Mouse (Mus musculus) liver, embryonic 15.5 days (tissue): ENCODE results near the gene Rhot1. TPM values are rescaled to one million over a fixed set of nuclear protein-coding genes. Genes with fewer than 3 reads are reported as not detected.

Experiments
- ATAC-seq: fragments of 200-750 bp; cut with Nextera tagmentation; 2 replicates; pipeline ENCODE4 v1.8.0; 2017; ENCODE audit warnings: moderate number of reproducible peaks, mild to moderate bottlenecking, moderate library complexity; ENCODE audit not compliant: insufficient read depth
- H3K27ac ChIP-seq: fragments of 300-500 bp; sonication (generic); replicated peaks from 2 replicates; pipeline ENCODE4 v1.5.1; 2015; ENCODE audit warnings: mild to moderate bottlenecking, inconsistent platforms
- H3K27me3 ChIP-seq: fragments of 300-500 bp; sonication (generic); 2 replicates; pipeline ENCODE4 v1.6.1; 2015; ENCODE audit warnings: mild to moderate bottlenecking, inconsistent platforms
- H3K36me3 ChIP-seq: fragments of 300-500 bp; sonication (generic); replicated peaks from 2 replicates; pipeline ENCODE4 v1.6.1; 2015; ENCODE audit warnings: moderate library complexity, mild to moderate bottlenecking, inconsistent platforms
- H3K4me1 ChIP-seq: fragments of 300-500 bp; sonication (generic); replicated peaks from 2 replicates; pipeline ENCODE4 v1.6.1; 2015; ENCODE audit warnings: inconsistent platforms
- H3K4me2 ChIP-seq: fragments of 300-500 bp; sonication (generic); 2 replicates; pipeline ENCODE4 v1.6.1; 2015; ENCODE audit warnings: moderate library complexity, mild to moderate bottlenecking, inconsistent platforms
- H3K4me3 ChIP-seq: fragments of 300-500 bp; sonication (generic); replicated peaks from 2 replicates; pipeline ENCODE4 v1.5.1; 2015; ENCODE audit warnings: mild to moderate bottlenecking, inconsistent platforms
- H3K9ac ChIP-seq: fragments of 300-500 bp; sonication (generic); 2 replicates; pipeline ENCODE4 v1.6.1; 2015; ENCODE audit warnings: moderate library complexity, mild to moderate bottlenecking, inconsistent platforms
- H3K9me3 ChIP-seq: fragments of 300-500 bp; sonication (generic); replicated peaks from 2 replicates; pipeline ENCODE4 v1.6.1; 2016; ENCODE audit warnings: inconsistent platforms
- WGBS: fragments of 180-500 bp; shearing (Covaris S2); methylation state at CpG from one replicate; pipeline ENCODE4 v1.1.7; 2015; ENCODE audit warnings: mixed read lengths; ENCODE audit not compliant: insufficient replicate concordance; 5-methylcytosine and 5-hydroxymethylcytosine counted together
- polyA plus RNA-seq: library from polyadenylated mRNA; unstranded; fragments of >200 nt; fragmentation: Nextera tagmentation; extraction: Ambion mirVana; gene quantifications from 2 replicates; pipeline ENCODE4 v1.2.1, GENCODE M21; 2015

Rhot1 gene
- polyA plus RNA-seq, 1 experiment from 2014 or later, result 21.5 TPM

DNA sequence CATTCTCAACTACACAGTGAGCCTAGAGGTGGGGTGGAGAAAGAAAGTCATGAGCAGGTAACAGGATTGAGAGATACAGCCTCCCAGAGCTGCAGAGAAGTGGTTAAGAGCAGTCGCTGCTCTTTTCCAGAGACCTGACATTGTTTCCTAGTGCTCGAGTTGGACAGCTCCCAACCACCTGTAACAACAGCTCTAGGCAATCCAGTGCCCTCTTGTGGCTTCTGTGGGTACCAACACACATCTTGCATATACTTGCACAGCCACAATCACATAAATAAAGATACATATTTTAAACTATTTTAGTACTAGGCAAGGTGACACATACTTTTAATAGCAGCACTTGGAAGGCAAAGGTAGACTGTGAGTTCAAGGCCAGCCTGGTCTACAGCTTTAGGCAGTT lies 82.2 kb downstream of the Rhot1 start:
- ATAC-seq, result no peak
- Histone ChIP-seq H3K4me2 (no peak overlapping the region), H3K9me3 (no peaks in the 10 kb centered on the region), H3K27me3 (peaks cover 37% of the 10 kb centered on the region), H3K4me3 (no peak overlapping the region), H3K27ac (no peak overlapping the region), H3K36me3 (no peaks in the 10 kb centered on the region), H3K9ac (no peak overlapping the region), H3K4me1 (no peaks in the 10 kb centered on the region)
- 59% methylated on average over 2 of the region's 2 CpGs for WGBS

DNA sequence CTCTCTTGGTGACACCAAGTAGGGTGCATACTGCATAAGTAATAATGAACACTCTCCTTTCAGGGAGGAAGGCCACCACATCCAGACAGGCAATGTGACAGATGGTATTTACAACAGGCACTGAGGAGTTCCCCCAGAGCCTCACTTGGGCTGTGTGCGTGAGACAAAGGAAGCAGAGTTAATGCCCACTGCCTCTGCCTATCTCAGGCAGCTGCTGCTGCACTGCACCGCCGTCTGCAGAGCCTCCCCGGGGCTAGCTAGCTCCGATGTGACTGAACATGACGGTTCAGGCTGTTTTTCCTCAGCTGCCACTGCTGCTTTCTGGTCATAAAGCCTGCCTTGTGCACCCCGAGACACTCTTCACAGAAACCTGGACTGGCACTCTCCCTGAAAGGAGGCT lies 83.6 kb downstream of the Rhot1 start:
- 48% methylated on average over 7 of the region's 7 CpGs for WGBS
- Histone ChIP-seq H3K27me3 (peaks cover 50% of the 10 kb centered on the region), H3K27ac (no peak overlapping the region), H3K4me1 (no peaks in the 10 kb centered on the region), H3K9me3 (no peaks in the 10 kb centered on the region), H3K4me3 (no peak overlapping the region), H3K4me2 (no peak overlapping the region), H3K36me3 (no peaks in the 10 kb centered on the region), H3K9ac (no peak overlapping the region)
- ATAC-seq, result no peak

DNA sequence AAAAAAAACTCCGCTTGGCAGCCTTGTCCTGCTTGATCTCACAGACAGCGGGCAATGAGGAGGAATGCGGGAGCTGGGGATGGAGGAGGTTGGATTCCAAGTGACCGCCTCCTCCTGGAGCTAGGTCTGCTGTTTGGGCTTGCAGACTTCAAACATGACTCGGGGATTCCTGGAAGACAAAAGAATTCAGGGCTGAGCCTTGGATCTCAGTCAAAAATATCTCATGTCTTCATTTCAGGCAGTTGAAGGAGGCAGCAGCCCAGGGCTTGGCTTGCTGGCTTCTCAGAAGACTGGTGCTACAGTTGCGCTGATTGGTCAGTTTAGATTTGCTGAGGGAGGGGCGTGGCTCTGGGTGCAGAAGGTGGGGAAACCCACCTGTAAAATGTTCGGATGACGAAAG lies 86.2 kb downstream of the Rhot1 start:
- H3K4me3 ChIP-seq, result no peak overlapping the region
- H3K4me2 ChIP-seq, result no peak overlapping the region
- no peak for ATAC-seq
- no peaks in the 10 kb centered on the region for H3K36me3 ChIP-seq
- no peaks in the 10 kb centered on the region for H3K4me1 ChIP-seq
- no peaks in the 10 kb centered on the region for H3K9me3 ChIP-seq
- H3K27me3 ChIP-seq, result peaks cover 65% of the 10 kb centered on the region
- H3K9ac ChIP-seq, result no peak overlapping the region
- 23% methylated on average over 9 of the region's 9 CpGs for WGBS
- no peak overlapping the region for H3K27ac ChIP-seq

DNA sequence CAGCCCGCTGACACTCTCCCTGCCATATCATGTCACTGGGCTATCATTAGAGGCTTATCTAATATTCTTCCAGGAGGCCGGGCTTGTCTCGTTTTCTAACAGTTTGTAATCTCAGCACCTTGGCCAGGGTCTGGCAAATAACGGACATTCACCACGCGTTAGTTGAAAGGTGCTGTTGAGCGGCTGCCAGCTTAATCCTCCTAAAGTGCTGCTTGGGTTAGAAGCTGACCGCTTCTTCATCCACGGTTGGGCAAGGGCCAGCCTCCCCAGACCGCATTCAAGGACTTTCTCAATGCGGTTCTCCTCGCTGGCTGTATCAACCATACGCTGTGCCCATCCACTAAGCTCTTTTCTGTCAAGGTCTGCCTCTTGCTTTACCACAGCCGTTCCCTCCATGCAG lies 87.0 kb downstream of the Rhot1 start:
- peaks cover 66% of the 10 kb centered on the region for H3K27me3 ChIP-seq
- 22% methylated on average over 14 of the region's 14 CpGs for WGBS

DNA sequence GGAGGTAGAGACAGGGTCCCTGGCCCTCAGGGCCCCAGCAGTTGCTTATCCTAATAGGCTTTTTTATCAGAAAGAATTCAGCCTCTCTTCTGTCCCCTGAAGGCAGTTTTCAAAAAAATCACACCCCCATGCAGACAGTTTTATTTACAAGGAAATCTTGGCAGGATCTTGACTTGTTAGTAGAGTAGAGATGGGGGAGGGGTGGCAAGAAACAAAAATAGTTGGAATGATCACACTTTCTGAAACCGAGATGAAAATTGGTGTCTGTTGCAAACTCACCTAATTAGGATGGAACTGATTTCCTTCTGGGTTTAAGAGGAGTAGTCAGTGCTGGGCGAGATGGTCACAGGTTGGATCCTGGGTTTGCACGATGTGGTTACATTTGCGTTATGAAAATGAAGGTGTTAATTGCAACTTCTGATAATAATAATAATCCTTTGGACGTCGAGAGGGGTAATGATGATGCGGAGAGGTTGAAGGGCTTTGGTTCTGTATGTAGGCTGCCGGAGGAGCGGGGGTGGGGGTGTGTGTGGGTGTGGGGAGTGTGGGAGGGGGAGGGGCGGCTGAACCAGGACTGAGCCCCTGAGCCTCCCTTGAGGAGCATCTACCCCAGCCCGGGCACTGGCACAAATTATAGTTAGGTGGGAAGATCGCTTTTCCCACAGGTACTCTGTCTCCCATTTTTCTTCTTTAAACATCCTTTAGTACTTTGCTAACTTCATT lies 90.9 kb downstream of the Rhot1 start:
- H3K4me2 ChIP-seq, result no peak overlapping the region

More for the DNA sequence above, 87.0 kb downstream of the Rhot1 start:
- no peak overlapping the region for H3K9ac ChIP-seq
- H3K9me3 ChIP-seq, result no peaks in the 10 kb centered on the region
- H3K27ac ChIP-seq, result no peak overlapping the region
- no peak for ATAC-seq
- no peak overlapping the region for H3K4me2 ChIP-seq
- H3K4me3 ChIP-seq, result no peak overlapping the region
- H3K36me3 ChIP-seq, result no peaks in the 10 kb centered on the region
- H3K4me1 ChIP-seq, result 0 out of 2 replicates have a peak, but pooled peaks cover 2% of the 10 kb centered on the region

DNA sequence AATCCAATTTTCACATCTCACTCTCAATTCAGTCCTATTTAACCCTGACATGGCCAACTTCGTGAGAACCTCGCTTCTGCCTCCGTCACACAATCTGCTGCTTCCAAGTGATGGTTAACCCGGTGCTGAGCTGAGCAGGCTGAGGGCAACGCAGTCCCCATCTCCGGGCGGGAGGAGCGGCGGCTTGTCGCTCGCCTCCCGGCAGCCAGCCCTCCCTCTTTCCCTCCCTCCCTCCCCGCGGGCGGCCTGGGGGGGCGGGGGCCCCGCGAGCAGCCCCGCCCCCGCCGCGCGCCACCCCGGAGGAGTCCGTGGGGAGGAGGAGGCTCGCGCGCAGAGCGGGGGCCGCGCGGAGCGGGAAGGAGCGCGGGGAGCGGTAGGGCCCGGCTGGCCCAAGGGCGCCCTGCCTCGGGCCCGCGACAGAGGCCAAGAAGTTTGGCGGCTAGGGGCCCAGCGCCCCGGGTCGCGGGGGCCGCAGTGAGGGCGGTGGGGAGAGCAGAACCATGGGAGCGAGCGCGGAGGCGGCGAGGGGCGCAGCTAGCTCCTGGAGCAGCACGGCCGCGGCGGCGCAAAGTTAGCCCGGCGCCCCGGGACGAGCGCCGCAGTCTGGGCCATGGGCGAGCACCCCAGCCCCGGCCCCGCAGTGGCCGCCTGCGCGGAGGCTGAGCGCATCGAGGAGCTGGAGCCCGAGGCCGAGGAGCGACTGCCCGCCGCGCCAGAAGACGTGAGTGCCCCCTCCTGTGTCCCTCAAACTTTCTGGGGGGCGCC lies 91.9 kb downstream of the Rhot1 start, which contains the start of gene Rhbdl3:
Gene Rhbdl3, plus strand, starts transcription at position 362 of the 765 bp plus-strand sequence.
- Histone ChIP-seq H3K36me3 (no peaks in the 10 kb centered on the region), H3K4me2 (peak within 1 kb of the TSS; percentile 71), H3K27ac (no peak within 1 kb of the TSS), H3K4me1 (peaks cover 23% of the 10 kb centered on the region), H3K9ac (no peak within 1 kb of the TSS), H3K4me3 (peak within 1 kb of the TSS; percentile 50), H3K27me3 (peaks cover 78% of the 10 kb centered on the region), H3K9me3 (no peaks in the 10 kb centered on the region)
- under 1% methylated on average over 70 of the region's 81 CpGs for WGBS
- ATAC-seq, result no peak

More for the DNA sequence above, 90.9 kb downstream of the Rhot1 start:
- Histone ChIP-seq H3K4me1 (peaks cover 23% of the 10 kb centered on the region), H3K36me3 (no peaks in the 10 kb centered on the region), H3K4me3 (no peak overlapping the region), H3K27me3 (peaks cover 86% of the 10 kb centered on the region), H3K27ac (no peak overlapping the region), H3K9me3 (no peaks in the 10 kb centered on the region), H3K9ac (no peak overlapping the region)
- 8% methylated on average over 12 of the region's 12 CpGs for WGBS
- ATAC-seq, result no peak

DNA sequence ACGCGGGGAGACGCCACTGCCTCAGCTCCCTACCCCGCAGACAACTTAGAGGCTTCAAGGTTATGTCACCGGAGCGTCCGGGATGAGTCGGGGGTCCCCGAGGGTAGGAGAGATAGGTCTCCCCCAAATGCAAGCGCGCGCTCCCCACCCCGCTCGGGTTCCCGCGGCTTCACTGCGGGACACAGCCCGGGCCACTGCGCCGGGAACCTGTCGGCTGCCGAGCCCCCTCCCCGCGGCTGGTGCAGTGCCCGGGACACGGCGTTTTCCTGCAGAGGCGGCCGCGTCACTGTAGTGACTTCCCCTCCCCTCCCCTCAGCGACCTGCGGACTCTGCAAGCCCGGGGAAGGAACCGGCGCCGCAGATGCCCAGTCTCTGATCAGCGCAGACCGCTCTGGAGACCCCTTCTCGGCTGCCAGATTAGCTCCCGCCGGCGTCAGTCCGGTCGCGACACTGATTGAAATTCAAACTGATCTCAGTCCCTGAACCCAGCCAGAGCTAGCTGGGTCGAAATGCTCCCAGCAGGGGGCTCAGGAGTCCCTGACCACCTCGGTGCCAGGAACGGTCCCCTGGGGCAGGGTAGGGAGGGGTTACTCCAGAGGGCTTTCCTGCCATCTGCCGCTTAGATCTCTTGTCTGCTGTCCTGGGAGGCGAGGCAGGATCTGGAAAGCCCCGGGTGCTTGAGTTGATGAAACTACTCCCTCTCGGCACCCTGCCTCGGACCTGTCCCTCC lies 92.7 kb downstream of the Rhot1 start:
- under 1% methylated on average over 53 of the region's 53 CpGs for WGBS
- no peak for ATAC-seq
- H3K27me3 ChIP-seq, result peaks cover 70% of the 10 kb centered on the region

DNA sequence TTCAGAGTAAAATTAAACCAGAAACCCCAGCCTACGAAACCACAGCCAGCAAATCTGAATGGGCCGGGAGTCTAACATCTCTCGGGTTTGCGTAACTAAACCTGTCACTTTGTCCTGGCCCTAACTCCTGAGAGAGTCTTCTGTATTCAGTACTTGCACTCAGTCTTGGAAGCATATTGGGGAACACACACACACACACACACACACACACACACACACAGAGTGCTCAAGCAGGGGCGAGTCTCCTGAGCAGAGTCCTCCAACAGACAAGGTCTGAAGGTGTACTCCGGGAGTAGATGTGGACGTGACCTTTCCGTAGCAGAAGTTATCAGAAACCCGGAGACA lies 93.2 kb downstream of the Rhot1 start:
- no peaks in the 10 kb centered on the region for H3K9me3 ChIP-seq
- no peak overlapping the region for H3K4me3 ChIP-seq
- no peak for ATAC-seq
- no peak overlapping the region for H3K27ac ChIP-seq
- WGBS, result 3% methylated on average over 9 of the region's 9 CpGs
- peak overlapping the region; percentile 71 for H3K4me2 ChIP-seq
- H3K9ac ChIP-seq, result no peak overlapping the region
- peaks cover 23% of the 10 kb centered on the region for H3K4me1 ChIP-seq
- H3K27me3 ChIP-seq, result peaks cover 71% of the 10 kb centered on the region
- no peaks in the 10 kb centered on the region for H3K36me3 ChIP-seq

More for the DNA sequence above, 92.7 kb downstream of the Rhot1 start:
- Histone ChIP-seq H3K4me1 (peaks cover 23% of the 10 kb centered on the region), H3K4me2 (peak overlapping the region; percentile 71), H3K36me3 (no peaks in the 10 kb centered on the region), H3K9me3 (no peaks in the 10 kb centered on the region), H3K9ac (no peak overlapping the region), H3K4me3 (peak overlapping the region; percentile 50), H3K27ac (no peak overlapping the region)

DNA sequence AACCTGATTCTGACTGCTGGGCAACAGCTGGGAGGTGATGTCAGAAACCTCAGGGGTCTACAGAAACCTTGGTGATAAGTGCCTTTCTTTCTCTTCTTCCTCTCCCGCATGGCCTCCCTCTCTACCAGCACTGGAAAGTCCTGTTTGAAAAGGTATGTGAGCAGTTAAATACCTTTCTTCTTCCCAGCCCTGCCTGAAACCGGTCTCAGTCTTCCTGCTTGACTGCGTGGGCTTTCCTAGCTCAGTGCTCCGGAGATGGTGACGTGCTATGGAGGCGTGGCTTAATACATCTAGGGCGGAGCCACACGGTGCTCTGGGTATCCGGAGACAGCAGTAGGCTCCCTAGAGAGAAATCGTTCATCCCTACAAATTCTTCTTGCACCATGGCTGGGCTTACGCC lies 93.7 kb downstream of the Rhot1 start:
- H3K4me2 ChIP-seq, result peak overlapping the region; percentile 71
- 0 out of 2 replicates have a peak overlapping the region, but pooled peaks have one; percentile 9 for H3K4me3 ChIP-seq
- no peak for ATAC-seq
- H3K36me3 ChIP-seq, result no peaks in the 10 kb centered on the region
- peaks cover 23% of the 10 kb centered on the region for H3K4me1 ChIP-seq
- H3K27ac ChIP-seq, result no peak overlapping the region
- H3K27me3 ChIP-seq, result peaks cover 69% of the 10 kb centered on the region
- H3K9me3 ChIP-seq, result no peaks in the 10 kb centered on the region
- no peak overlapping the region for H3K9ac ChIP-seq
- 4% methylated on average over 11 of the region's 11 CpGs for WGBS

DNA sequence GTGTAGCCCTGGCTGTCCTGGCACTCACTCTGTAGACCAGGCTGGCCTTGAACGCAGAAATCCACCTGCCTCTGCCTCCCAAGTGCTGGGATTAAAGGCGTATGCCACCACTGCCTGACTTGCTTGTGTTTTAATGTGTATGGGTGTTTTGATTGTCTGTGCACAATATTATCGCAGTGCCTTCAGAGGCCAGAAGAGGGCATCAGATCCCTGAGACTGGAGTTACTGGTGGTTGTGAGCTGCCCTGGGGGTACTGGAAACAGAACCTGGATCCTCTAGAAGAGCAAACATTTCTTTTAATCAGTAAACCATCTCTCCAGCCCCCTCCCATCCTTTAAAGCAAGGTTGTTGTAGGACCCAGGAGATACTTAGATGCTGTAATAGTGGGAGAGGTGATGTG lies 94.9 kb downstream of the Rhot1 start:
- Histone ChIP-seq H3K9ac (no peak overlapping the region), H3K36me3 (no peaks in the 10 kb centered on the region), H3K9me3 (no peaks in the 10 kb centered on the region), H3K4me2 (no peak overlapping the region), H3K27me3 (peaks cover 59% of the 10 kb centered on the region), H3K4me1 (peaks cover 23% of the 10 kb centered on the region), H3K4me3 (no peak overlapping the region), H3K27ac (no peak overlapping the region)
- ATAC-seq, result no peak
- 66% methylated on average over 3 of the region's 3 CpGs for WGBS

DNA sequence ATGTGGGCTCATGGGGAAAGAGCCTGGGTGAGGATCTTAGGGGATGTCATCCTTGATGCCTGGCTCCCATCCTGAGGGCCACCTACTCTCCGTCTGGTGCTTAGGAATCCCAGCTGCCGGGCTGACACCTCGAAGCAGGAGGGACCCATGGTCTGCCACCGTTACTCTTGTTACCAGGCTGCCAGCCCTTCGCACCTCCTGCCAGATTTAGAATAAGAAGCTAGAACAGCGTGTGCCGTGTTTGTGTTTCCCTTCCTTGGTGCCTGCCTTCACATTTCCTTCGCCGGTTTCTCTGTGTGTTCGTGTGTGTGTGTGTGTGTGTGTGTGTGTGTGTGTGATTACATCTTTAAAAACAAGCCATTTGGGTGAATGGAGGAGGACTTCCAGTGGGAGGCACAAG lies 96.0 kb downstream of the Rhot1 start:
- H3K9ac ChIP-seq, result no peak overlapping the region
- no peak overlapping the region for H3K4me2 ChIP-seq
- H3K4me3 ChIP-seq, result no peak overlapping the region
- no peak overlapping the region for H3K27ac ChIP-seq
- 65% methylated on average over 10 of the region's 10 CpGs for WGBS
- no peaks in the 10 kb centered on the region for H3K9me3 ChIP-seq
- ATAC-seq, result no peak
- H3K27me3 ChIP-seq, result peaks cover 51% of the 10 kb centered on the region
- H3K36me3 ChIP-seq, result no peaks in the 10 kb centered on the region
- peaks cover 23% of the 10 kb centered on the region for H3K4me1 ChIP-seq
